8 mouse cellular contexts compared by ENCODE assay signal in genomic region chr3:81036554-81037311, GRCm38 (mm10). TPM values are rescaled to one million over a fixed set of nuclear protein-coding genes. Genes with fewer than 3 reads are reported as not detected.
DNase-seq lines count a peak whose midpoint lies in the region; ATAC-seq and TF ChIP-seq lines count a peak whose summit lies in the region.

No protein-coding gene starts in this region.

- peaks cover 25% of the 10 kb centered on the region for H3K4me1 ChIP-seq in embryonic facial prominence, embryonic 13.5 days
- H3K4me1 ChIP-seq in heart, embryonic 10.5 days, result peaks cover 10% of the 10 kb centered on the region; the same call in 1 of the 2 replicates
- peaks cover 18% of the 10 kb centered on the region for H3K4me1 ChIP-seq in kidney, embryonic 15.5 days
- no peaks in the 10 kb centered on the region; the same call in 1 of the 2 replicates for H3K4me1 ChIP-seq in liver, adult 2 months (ENCODE audit: control insufficient read depth, insufficient read depth, low read length)
- H3K4me1 ChIP-seq in testis, adult 2 months (ENCODE audit: control insufficient read depth, insufficient read depth, low read length), result peaks cover 8% of the 10 kb centered on the region

- H3K4me3 ChIP-seq in embryonic facial prominence, embryonic 13.5 days, result peak overlapping the region; percentile 77
- peak overlapping the region; percentile 88 for H3K4me3 ChIP-seq in heart, embryonic 10.5 days
- peak overlapping the region; percentile 82 for H3K4me3 ChIP-seq in kidney, embryonic 15.5 days (replicated peaks)
- H3K4me3 ChIP-seq in liver, adult 2 months (ENCODE audit: insufficient read depth, low read depth, low read length), result peak overlapping the region; percentile 95
- H3K4me3 ChIP-seq in testis, adult 2 months (ENCODE audit: control insufficient read depth, low read depth, low read length), result peak overlapping the region; percentile 89

- H3K27me3 ChIP-seq in embryonic facial prominence, embryonic 13.5 days, result no peaks in the 10 kb centered on the region
- H3K27me3 ChIP-seq in heart, embryonic 10.5 days (ENCODE audit: insufficient read depth, poor library complexity, severe bottlenecking), result no peaks in the 10 kb centered on the region
- no peaks in the 10 kb centered on the region for H3K27me3 ChIP-seq in kidney, embryonic 15.5 days
- H3K27me3 ChIP-seq in liver, adult 2 months (ENCODE audit: control insufficient read depth, insufficient read depth, low read length), result no peaks in the 10 kb centered on the region
- H3K27me3 ChIP-seq in testis, adult 2 months (ENCODE audit: control insufficient read depth, insufficient read depth, low read length), result no peaks in the 10 kb centered on the region

- H3K79me2 ChIP-seq in liver, adult 2 months (ENCODE audit: control insufficient read depth, insufficient read depth, low read length), result no peaks in the 10 kb centered on the region; the same call in 1 of the 2 replicates

- no peak for TF ChIP-seq POLR2A in liver, adult 2 months (IDR thresholded peaks at IDR 0.05; ENCODE audit: extremely low read depth, insufficient read depth, low read length)
- no peak for TF ChIP-seq POLR2A in testis, adult 2 months (IDR thresholded peaks at IDR 0.05; ENCODE audit: control insufficient read depth, low read depth, low read length)

- H3K27ac ChIP-seq in embryonic facial prominence, embryonic 13.5 days, result peak overlapping the region; percentile 93
- peak overlapping the region; percentile 93 for H3K27ac ChIP-seq in heart, embryonic 10.5 days
- H3K27ac ChIP-seq in kidney, embryonic 15.5 days, result peak overlapping the region; percentile 94
- peak overlapping the region; percentile 73 for H3K27ac ChIP-seq in liver, adult 2 months (replicated peaks; ENCODE audit: insufficient read depth, low read depth, low read length)
- H3K27ac ChIP-seq in testis, adult 2 months (ENCODE audit: control insufficient read depth, insufficient read depth, low read depth, low read length), result peak overlapping the region; percentile 60

- ATAC-seq in embryonic facial prominence, embryonic 13.5 days (ENCODE audit: insufficient number of reproducible peaks, insufficient read depth, low FRiP score, low TSS enrichment, low read depth), result peak; percentile 70
- ATAC-seq in kidney, embryonic 15.5 days (replicated peaks; ENCODE audit: low FRiP score), result peak; percentile 92

- WGBS in embryonic facial prominence, embryonic 13.5 days, result 0% methylated on average over 42 of the region's 68 CpGs
- WGBS in heart, embryonic 10.5 days, result under 1% methylated on average over 55 of the region's 68 CpGs
- under 1% methylated on average over 60 of the region's 68 CpGs for WGBS in kidney, embryonic 15.5 days
- under 1% methylated on average over 68 of the region's 68 CpGs for WGBS in liver, adult 2 months

- peak overlapping the region; percentile 85 for H3K4me2 ChIP-seq in embryonic facial prominence, embryonic 13.5 days
- H3K4me2 ChIP-seq in kidney, embryonic 15.5 days, result peak overlapping the region; percentile 86

- no peak for TF ChIP-seq CTCF in liver, adult 2 months (IDR thresholded peaks at IDR 0.05; ENCODE audit: low read depth, low read length)
- TF ChIP-seq CTCF in testis, adult 2 months (IDR thresholded peaks at IDR 0.05; ENCODE audit: control insufficient read depth, insufficient read depth, insufficient replicate concordance, low read depth, low read length), result no peak

- no peaks in the 10 kb centered on the region for H3K9me3 ChIP-seq in embryonic facial prominence, embryonic 13.5 days
- H3K9me3 ChIP-seq in heart, embryonic 10.5 days, result no peaks in the 10 kb centered on the region
- H3K9me3 ChIP-seq in kidney, embryonic 15.5 days (replicated peaks), result no peaks in the 10 kb centered on the region

- H3K9ac ChIP-seq in embryonic facial prominence, embryonic 13.5 days, result peak overlapping the region; percentile 88
- peak overlapping the region; percentile 75 for H3K9ac ChIP-seq in kidney, embryonic 15.5 days
- peak overlapping the region; percentile 78 for H3K9ac ChIP-seq in liver, adult 2 months (ENCODE audit: low read depth, low read length)

- peak; percentile 38 for DNase-seq in layer of hippocampus, adult 11-12 months (ENCODE audit: low spot score)
- no peak for DNase-seq in layer of hippocampus, adult 9-10 months (ENCODE audit: low spot score)
- peak; percentile 88 for DNase-seq in heart, embryonic 10.5 days (ENCODE audit: low spot score)
- peak; percentile 62 for DNase-seq in liver, adult 2 months (ENCODE audit: extremely low read depth, low read depth, low spot score)
- DNase-seq in naive thymus-derived CD4-positive, alpha-beta T cell, adult 2 months (ENCODE audit: low read depth), result peak; percentile 11

- no peaks in the 10 kb centered on the region for H3K36me3 ChIP-seq in embryonic facial prominence, embryonic 13.5 days
- H3K36me3 ChIP-seq in heart, embryonic 10.5 days, result no peaks in the 10 kb centered on the region
- H3K36me3 ChIP-seq in kidney, embryonic 15.5 days, result no peaks in the 10 kb centered on the region
- no peaks in the 10 kb centered on the region for H3K36me3 ChIP-seq in liver, adult 2 months (ENCODE audit: control insufficient read depth, insufficient read depth, low read length)
- no peaks in the 10 kb centered on the region for H3K36me3 ChIP-seq in testis, adult 2 months (ENCODE audit: control insufficient read depth, insufficient read depth, low read length)

RNA-seq across cellular contexts. Expression of gene Pdgfc, which starts 0.5 kb away (rescaled TPM):
- polyA plus RNA-seq in embryonic facial prominence, embryonic 13.5 days (2015; fragmentation: Nextera tagmentation; extraction: Ambion mirVana), result 36.0 and 39.1 TPM in 2 replicates
- polyA plus RNA-seq in heart, embryonic 10.5 days (2016; fragmentation: Nextera tagmentation; extraction: Ambion mirVana), result 8.5 and 25.7 TPM in 2 replicates
- 30.2 and 30.9 TPM in 2 replicates for polyA plus RNA-seq in kidney, embryonic 15.5 days (2015; fragmentation: Nextera tagmentation; extraction: Ambion mirVana)
- total RNA-seq in liver, adult 2 months (2014; rRNA removed), result 2.1 and 2.6 TPM in 2 replicates
- 1.1 and 1.5 TPM in 2 replicates for polyA plus RNA-seq in liver, adult 2 months (2012; rRNA removed)
- polyA plus RNA-seq in testis, adult 2 months (2012; rRNA removed), result 2.6 and 3.7 TPM in 2 replicates
